Mouse (Mus musculus): ENCODE measurements at regions not wholly inside any gene's neighbourhood (a gene's known extent, or its start where the extent isn't known, plus 50 kb on each side); places are given as distances from the start of the nearest gene placed in this dataset.
"Not testable (repeated sequence)": the region's sequence is repeated elsewhere in the genome, so short reads cannot be mapped to it uniquely, and the experiment has no call there.

DNA sequence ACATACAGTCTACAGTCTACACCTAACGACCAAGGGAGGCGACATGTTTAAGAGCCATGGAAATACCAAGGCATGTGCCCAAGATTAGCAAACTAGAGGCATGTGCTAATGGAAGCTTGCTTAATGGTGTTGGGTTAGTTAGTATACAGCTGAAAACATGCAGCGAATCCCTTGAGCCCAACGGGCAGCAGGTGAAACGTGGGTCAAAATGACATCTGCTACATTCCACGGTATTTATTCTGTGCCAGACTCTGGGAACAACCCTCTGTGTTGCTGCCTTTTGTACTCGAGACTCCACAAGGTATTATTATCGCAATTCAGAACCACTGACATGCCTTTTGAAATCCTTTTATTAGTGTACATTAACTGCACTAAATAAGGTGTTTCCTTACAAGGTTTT lies 188.1 kb upstream of the Rhobtb1 start:
- DNase-seq = no peak

DNA sequence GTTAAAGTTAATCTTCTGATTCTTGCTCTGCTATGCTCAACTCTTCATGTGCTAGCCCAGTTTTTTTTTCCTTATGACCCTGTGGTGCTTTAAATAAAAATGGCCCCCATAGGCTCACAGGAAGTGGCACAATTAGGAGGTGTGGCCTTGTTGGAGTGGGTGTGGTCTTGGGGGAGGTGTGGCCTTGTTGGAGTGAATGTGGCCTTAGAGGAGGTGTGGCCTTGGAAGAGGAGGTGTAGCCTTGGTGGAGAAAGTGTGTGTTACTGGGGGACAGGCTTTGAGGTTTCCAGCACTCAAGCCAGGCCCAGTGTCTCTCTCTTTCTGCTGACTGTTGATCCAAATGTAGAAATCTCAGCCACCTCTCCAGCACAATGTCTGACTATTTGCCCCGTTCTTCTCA lies 186.0 kb upstream of the Rhobtb1 start:
- DNase-seq = no peak

DNA sequence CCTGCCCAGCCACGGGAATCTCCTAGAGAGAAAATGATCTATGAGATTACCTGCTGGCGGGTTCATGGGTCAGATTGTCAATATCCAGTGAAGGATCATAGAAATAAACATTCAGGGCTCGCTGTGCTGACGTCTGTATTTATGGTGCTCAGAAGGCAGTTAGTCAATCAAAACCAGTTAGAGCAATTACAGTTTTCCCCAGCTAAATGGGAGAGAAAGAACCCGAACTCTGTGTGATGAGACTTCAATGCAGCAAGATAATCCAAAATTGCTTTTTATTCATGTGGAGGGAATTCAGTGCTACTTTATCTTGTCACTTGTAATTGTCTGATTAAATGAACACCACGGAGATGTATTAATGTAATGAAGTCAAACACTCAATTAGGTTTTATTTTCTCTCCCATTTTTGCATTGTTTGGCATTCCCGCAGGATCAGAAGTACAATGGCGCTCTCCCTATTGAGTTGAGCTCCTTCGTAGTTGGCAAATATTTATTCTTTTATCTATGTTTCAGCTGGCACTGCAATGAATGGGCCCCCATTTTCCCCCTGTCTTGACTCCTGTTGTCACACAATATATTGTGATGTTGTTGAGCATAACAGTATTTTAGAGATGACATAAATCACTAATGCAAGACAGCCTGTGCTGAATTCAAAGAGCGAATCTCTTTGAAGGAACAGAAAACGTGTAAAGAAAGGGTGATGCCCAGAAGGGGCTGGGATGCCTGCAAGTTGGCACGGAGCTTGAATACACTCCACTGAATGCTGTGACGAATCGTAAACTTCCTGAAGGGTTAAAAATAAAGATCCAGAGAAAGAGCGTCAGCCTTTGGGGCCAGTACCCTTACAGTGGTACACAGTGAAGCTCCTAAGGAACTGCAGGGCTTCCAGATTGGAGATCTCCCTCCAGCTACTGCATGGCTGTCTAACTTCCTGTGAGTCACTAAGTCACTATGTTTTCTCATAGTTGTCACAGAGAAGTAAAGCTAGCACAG lies 183.0 kb upstream of the Rhobtb1 start:
- DNase-seq = no peak

DNA sequence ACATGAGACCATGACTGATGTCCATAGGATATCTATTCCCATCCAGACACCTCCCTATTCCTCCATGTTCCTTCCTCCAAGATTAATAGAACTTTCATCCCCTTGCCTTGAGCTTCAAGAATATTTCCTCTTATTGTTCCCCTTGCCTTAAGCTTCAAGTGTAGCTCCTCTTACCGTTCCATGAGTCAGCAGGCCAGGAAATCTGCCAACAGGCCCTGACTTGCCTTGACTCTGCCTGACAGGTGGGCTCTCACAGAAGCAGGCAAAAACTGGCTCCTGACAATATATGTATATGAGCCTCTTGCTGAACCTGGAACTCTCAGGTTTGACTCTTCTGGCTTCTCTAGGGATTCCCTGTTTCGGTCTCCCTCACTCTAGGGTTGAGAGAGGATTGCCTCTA lies 180.7 kb upstream of the Rhobtb1 start:
- DNase-seq = no peak

DNA sequence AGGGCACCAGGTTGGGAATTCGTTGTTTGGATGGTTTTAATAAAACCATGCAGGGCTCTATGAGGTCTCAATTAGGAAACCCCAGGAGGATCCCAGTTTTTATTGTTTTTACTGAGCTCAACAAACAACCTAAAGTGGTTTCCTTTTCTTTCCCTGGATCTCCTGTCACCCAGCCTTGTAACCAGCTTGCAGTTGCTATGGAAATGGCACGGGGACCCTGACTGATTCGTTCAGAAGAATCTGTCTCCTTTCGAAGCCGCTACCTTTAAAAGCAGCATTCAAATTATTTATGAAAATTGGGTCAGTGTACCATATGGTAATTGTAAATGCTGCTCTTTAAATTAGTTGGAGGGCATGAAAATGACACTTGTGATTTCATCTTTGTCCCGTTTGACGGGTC lies 176.5 kb upstream of the Rhobtb1 start:
- DNase-seq = no peak

DNA sequence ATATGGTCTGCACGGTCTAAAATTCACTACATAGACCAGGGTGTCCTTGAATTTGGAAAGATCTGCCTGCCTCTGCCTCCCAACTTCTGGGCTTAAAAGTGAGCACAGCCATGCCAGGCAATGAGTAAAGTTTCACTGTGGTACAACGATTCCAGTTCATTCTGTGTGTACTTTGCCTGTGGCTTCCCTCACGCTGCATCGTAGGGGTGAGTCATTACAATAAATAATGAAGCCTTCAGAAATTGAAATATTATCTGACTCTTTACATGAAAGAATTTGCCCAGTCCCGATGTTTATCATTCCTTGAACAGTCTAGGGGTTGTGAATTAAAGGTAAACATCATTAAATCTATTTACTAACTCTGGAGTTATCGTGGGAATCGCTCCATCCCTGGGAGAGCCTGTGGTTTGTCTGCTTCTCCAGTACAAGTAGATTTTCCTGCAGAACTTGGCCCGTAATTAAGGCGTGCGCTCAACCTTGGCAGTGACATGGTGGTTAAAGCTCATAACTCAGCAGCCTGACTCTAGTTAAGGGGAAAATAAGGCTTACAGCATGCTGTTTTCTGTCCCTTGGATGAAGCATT lies 174.7 kb upstream of the Rhobtb1 start:
- DNase-seq = no peak

DNA sequence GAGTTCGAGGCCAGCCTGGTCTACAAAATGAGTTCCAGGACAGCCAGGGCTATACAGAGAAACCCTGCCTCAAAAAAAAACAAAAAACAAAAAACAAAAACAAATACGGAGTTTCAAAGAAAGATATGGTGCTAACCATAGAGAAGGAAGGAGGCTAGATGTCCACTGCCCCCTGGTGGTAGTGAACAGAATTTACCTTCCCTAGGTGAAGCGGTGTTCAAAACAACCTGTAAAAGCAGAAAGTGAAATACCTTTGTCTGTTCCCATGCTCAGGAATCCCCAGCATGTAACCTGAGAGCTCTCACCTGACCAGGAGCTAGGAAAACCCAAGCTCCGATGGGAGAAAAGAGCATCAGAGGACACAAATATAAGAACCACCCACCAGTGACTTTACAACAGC lies 173.1 kb upstream of the Rhobtb1 start:
- no peak for DNase-seq

DNA sequence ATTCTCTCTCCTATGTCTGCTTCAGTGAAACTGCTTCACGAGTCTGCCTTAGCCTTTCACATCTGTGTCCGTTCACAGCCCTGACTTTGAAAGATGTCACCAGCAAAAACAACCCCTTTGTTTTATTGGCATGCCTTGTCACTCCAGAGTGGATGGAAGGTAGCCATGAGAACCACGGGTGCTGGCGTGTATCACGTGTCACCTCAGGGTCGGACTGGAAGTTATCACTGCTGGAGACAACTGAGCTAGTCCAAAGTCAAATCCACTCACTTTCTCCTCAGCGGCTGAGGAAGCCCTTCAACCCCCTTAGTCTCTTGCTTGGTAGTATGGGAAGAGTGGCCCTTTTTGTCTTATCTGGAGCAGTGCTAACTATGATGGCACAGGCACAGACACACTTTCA lies 171.3 kb upstream of the Rhobtb1 start:
- DNase-seq = no peak

DNA sequence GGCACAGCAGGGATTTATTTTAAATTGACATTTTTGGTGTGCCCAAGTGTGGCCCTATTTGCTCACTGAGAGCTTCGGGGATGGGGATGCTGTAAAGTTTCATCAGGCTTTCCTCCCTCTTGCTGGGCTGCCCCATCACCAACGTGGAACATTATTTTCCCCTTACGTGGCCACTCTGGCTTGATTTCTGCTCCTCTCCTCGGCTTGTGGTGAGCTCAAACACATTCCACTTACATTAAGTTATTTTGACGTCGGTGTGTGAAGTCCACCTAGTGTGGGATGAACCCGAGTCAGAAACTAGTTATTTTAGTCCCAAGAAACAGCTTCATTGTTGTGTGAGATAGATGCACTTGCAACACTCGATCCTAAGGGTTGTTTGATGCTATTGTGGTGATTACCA lies 168.9 kb upstream of the Rhobtb1 start:
- no peak for DNase-seq

DNA sequence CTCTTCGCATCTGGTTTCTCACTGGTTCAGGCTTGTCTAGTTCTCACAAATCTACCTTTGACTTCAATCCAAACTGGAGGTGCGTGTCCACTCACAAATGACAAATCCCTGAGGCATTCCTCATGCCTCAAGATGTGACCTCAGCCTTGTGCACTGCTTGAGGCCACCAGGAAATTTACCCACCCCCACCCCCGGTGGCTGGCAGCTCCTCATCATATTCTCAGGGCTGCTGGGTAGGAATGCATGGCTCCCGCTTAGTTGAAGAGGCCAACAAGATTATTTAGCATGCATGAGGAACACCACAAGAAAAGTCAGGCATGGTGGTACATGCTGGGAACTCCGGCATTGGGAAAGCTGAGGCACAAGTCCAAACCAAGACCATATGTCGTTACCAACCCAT lies 160.7 kb upstream of the Rhobtb1 start:
- no peak for DNase-seq

DNA sequence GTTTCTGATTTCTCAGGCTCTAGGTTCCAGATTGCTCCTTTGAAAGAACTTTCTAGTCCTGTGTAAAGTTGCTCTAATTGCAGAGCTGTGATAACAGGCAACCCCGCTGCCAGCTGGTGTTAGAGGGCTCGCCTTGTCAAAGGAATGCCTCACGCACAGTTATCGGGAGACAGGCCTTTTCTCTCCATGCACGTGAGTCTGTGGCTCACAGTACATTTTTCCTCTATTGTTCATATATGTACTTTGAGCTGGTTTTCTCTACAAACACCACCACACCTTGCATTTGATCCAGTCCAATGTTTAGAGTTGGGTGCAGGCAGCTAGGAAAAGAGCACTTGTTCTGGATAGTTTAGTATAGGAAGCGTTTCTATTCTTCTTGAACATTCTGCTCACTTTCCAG lies 151.6 kb upstream of the Rhobtb1 start:
- no peak for DNase-seq

DNA sequence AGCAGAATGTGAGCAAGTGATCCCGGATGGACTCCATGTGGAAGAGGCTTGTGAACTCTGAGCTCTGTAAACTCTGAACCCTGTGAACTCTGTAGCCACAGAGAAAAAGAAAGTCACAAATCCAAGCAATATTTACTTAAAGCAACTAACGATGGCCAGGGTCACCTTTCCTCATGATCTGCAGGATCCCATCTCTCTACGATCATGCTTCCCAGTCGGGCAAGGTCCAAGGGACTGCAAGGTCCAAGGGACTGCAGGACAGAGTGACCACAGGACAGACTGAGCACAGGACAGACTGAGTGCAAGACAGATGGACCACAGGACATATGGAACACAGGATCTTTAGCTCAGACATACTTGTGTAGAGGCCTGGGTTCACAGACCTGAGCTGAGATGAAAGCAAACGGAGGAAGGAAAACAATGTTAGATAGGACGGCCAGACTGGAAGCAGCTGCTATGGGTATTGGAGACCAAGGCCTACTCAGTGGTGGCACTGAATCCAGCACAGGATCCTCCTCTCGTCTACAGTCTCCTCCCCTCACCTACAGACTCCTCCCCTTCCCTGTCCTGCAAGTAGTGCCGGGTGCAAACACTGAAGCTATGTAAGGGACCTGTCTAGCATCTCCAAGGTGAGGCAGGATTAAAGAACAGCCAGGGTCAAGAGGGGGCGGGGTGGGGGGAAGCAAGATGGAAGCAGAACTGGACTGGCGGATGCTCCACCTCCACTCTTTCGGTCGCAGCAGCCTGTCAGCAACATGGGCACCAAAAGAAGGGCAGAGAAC lies 149.4 kb upstream of the Rhobtb1 start:
- DNase-seq = no peak

DNA sequence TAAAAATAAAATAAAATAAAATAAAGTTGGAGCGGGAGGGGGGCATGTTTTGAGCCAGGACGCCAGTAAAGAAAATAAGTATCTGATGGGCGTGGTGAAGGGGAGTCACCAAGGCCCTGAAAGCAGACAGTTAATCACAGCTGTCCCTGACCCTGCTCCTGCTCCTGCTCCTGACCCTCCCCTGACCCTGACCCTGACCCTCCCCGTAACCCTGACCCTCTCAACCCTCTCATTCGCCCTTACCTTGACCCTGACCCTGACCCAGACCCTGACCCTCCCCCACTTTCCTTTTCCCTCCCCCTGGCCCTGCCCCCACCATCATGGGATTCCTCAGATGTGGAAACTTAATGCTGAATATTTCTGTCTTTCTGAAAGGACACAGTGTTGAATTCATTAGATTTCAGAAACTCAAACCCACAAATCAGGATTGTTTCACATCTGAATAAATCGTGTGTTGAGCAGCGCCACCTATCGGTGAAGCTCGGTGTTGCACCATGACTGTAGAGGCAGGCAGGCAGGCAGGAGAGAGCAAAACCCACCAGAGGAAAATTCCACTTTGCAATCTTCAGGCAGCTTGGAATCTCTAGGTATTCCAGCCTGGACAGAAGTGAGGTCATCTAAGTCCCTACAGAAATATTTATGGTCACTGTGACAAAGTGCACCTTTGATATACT lies 145.9 kb upstream of the Rhobtb1 start:
- peak; percentile 76 to 87 for DNase-seq

DNA sequence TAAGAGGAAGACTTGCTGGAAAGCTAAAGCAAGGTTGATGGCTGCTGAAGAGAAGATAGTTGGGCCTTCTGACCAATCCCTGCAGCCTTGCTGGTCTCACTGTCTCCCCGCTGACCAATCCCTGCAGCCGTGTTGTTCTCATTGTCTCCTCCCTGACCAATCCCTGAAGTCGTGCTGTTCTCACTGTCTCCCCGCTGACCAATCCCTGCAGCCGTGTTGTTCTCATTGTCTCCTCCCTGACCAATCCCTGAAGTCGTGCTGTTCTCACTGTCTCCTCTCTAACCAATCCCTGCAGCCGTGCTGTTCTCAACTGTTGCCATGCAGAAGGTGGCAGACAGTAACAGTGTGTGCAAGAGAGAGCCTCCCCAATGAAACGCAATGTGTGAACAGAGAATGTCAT lies 142.6 kb upstream of the Rhobtb1 start:
- not testable (repeated sequence) for DNase-seq

DNA sequence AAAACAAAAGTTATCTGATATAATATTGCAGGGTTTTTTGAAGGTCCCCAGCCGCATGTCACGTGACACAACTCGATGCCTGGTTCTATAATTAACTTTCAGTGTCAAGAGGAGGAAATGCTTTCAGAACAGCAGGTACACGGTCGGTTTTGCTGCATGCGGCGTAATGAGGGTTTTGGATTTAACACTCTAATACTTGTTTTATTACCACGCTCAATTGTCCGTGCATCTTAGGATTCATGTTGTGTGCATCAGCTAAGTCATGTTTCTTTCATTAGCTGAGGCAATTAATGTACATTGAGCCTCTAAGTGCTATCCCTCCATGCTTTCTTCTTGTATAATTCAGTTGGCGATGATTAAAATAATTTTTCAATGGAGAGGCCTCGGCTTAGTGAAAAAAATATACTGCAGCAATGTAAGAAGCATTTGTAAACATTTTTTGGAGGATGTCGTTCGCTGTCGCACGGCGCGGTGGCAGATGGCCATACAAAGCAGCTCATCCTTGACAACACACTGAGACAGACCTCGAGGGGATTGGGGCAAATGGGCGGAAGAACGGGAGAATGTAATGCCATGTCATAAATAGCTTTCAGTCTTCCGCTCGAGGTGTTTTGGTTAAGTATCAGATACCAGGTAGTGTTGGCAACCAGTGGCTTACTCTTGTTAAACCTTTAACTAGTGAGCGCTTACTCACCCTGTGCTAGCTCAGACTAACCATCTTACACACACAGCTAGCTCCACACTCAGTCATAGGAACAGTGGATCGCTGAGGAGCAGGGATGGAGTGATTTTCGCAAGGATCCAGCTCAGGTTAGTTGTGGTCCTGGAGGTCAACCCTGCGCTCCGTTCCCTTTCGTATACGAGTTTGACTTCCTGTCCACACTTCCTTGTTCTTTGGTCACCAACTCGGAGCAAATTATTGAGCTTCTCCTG lies 130.2 kb upstream of the Rhobtb1 start:
- DNase-seq = peak; percentile 32 to 49

DNA sequence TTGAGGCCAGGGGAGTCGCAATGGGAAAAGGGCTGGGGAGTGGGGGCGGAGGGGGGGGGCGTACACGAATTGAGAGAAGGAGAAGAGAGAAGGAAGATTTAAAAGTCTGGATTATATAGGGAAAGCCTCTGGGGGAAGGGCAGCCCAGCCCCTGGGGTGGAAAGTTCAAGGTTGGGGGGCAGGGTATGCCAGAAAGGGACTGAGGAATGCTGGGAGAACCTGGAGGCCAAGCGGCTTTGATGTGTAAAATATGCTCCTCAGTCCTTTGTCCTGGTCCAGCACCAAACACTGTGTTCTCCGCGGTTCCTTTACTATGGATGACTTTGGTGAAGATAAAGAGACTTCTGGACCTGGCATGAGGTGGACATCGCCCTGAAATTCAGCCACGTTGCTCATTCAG lies 117.8 kb upstream of the Rhobtb1 start:
- no peak for DNase-seq

DNA sequence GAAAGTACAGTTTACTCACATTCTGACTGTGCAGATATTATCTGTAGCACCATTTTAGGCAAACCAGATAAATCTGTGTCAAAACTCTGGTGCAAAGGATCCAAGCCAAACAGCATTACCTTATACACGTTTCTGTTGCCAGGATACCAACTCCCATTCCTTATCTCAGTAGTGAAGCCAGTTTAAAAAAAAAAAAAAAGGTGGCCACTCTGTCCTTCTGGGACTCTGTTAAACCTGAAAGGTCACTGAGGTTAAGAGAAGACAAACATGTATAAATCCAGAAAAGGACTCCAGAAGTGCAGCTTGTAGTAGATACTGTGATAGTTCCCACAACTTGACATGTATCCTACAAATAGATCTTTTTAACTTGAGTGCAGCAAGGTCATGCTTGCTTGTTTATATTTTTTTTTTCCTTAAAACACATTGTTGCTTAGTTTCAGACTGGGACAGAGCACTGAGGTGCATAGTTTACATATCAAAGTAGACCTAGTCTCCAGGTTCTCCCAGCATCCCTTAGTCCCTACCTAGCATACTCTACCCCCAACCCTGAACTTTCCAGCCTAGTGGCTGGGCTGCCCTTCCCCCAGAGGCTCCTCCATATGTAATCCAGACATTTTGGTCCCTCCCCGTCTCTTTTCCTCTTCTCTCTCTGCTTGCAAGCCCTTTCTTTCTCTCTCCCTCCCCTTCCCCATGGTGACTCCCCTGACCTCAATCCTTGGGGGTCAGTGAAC lies 116.7 kb upstream of the Rhobtb1 start:
- DNase-seq = no peak

DNA sequence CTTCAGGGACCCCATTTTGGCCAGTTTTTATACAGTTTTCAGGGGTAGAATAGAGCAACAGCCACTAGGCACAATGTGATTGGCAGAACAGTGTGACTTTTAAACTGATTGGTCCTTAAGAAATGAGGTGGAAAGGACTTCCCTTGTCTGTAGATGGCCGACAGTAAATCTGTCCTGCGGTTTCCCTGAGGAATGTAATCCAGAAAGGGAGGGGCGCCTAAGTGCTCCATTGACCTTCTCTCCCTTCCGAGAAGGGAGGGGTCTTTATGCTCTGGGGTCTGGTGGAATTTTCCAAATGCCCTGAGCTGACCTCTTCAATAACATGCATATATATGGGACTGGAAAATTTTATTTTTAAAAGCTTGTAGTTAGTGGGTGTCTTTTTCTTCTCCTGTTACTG lies 115.7 kb upstream of the Rhobtb1 start:
- not testable (repeated sequence) for DNase-seq

DNA sequence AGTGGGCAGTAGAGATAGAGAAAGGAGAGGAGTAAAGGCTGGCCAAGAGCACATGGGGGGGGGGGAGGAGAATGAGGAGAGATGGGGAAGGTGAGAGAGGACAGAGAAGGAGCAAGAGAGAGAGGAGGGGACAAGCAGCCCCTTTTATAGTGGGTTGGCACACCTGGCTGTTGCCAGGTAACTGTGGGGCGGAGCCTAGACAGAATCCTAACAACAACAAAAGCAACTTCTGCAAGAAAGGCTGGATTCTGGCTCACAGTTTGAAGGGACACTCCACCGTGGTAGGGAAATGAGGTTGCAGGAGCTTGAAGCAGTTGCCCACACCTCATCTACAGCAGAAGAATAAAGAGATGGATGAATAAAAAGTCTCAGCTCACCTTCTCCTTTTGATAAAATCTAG lies 115.1 kb upstream of the Rhobtb1 start:
- no peak for DNase-seq

DNA sequence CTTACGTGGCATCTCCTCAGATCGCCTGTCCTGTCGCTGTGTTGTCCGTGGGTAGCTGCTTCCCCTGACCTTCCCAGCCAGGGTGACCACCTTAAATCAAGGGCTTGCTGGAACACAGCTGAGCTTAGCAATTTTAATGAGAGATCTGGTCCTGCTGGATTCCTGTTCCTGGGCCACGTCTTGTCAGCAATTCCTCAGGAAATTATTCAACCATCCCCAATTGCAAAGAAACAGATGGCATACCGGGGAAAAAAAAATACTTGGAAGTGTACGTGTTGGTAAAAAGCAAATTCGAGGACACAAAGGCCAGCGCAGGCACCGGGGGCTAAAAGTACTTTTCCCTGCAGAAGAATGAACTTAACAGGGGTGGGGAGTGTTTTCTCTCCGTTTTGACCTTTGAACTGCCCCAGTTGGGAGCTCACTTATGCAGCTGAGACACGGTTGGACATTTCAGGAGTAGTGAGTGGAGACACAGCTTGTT lies 107.0 kb upstream of the Rhobtb1 start:
- peak; percentile 19 to 30 for DNase-seq

DNA sequence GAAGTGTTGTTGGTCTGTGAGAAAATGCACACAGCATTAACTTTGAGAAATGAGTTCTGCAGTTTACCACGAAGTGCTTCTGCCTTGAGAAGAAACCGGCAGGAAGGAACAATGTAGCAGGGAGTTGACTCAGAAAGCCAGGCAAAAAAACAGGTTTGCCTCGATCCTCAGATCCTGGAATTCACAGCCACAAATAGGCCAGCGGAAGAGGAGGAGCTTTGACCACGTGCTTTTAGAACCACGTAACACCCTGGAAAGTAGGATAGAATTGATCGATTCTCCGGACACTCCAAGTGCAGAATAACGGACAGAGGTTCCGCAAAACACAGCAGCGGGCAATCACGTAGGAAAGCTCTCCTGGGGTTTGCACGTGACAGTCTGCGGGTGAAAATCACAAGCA lies 106.0 kb upstream of the Rhobtb1 start:
- no peak for DNase-seq
